Mouse (Mus musculus): Measurements from ENCODE around the gene Raly. TPM values are rescaled to one million over a fixed set of nuclear protein-coding genes. Genes with fewer than 3 reads are reported as not detected.

Gene Raly
- polyA plus RNA-seq, 1 experiment from 2014 or later: 48.4 TPM

DNA sequence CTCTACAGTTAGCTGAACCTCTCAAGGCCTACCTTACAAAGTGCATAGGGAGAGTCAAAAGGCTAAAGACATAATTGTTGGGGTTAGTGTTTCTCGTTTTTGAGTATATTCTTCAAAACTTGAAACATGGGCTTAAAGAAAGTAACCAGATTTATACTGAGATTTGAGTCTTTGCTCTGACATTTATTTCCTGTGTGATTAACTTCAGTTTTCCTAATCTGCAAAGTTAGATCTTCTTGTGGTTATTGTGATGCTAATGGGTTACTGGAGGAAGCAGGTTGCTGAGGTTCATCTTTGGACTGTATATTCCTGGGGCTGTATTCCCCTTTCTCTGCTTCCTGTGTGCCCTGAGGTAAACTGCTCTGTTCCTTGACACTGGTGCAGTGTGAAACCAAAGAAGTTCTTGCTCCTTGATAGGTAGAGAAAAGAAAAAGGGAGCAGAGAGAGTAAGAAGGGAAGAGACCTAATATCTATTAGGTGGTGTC lies 35.2 kb downstream of the Raly start:
- H3K9ac ChIP-seq (replicated peaks; ENCODE audit: low read length): no peak overlapping the region
- no peak overlapping the region for H3K27ac ChIP-seq (ENCODE audit: low read length)
- no peak for ATAC-seq (ENCODE audit: low FRiP score, low TSS enrichment)
- no peak overlapping the region for H3K4me2 ChIP-seq (replicated peaks; ENCODE audit: low read depth, low read length)
- no peaks in the 10 kb centered on the region for H3K27me3 ChIP-seq (ENCODE audit: insufficient read depth, low read length)
- H3K36me3 ChIP-seq (ENCODE audit: insufficient read depth, low read length): no peaks in the 10 kb centered on the region
- H3K9me3 ChIP-seq (ENCODE audit: low read length): no peaks in the 10 kb centered on the region
- H3K4me3 ChIP-seq (ENCODE audit: low read length): no peak overlapping the region
- H3K4me1 ChIP-seq (ENCODE audit: insufficient read depth, low read length): peaks cover 13% of the 10 kb centered on the region; the same call in 1 of the 2 replicates
- 73% methylated on average over 1 of the region's 1 CpGs for WGBS

DNA sequence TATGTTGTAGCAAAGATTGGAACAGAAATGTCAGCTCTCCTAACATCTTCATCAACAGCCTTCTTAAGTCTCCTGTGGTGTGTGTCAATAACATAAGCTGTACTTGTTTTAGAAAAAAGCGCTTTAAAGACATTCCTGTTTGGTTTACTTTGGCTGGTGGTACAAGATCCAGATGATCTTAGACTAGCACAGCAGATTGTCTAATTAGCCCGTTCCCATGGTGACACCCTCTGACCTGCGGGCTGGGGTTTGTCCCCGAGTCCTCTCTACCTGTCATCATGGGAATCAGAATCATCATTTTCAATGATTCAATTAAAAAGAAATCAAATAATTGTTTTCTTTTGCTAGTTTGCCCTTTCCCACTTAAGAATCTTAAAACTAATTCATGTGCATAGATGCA lies 36.6 kb downstream of the Raly start:
- H3K4me1 ChIP-seq (ENCODE audit: insufficient read depth, low read length): peaks cover 16% of the 10 kb centered on the region; the same call in 1 of the 2 replicates
- no peak overlapping the region for H3K27ac ChIP-seq (ENCODE audit: low read length)
- WGBS: 74% methylated on average over 4 of the region's 4 CpGs
- H3K4me2 ChIP-seq (replicated peaks; ENCODE audit: low read depth, low read length): no peak overlapping the region
- ATAC-seq (ENCODE audit: low FRiP score, low TSS enrichment): no peak
- H3K36me3 ChIP-seq (ENCODE audit: insufficient read depth, low read length): no peaks in the 10 kb centered on the region
- no peak overlapping the region for H3K9ac ChIP-seq (replicated peaks; ENCODE audit: low read length)
- no peaks in the 10 kb centered on the region for H3K9me3 ChIP-seq (ENCODE audit: low read length)
- H3K4me3 ChIP-seq (ENCODE audit: low read length): no peak overlapping the region
- H3K27me3 ChIP-seq (ENCODE audit: insufficient read depth, low read length): no peaks in the 10 kb centered on the region

DNA sequence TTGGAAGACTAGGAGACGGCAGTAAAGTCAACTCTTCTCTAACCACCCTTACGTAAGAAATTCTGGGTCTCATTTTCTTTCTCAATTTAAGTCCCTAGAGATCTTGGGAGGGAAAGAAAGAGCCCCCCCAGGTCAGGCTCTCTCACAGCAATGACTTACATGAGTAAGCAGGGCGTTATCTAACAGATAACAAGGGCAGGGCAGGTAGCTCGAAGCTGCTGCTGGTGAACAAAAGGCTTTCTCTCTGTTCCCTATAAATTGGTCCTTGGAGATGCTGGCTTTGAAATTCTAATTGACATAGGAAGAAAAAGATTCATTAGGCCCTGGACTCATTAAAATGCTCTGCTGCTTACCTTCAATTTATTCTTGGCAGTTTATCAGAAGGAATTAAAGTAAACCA lies 41.6 kb downstream of the Raly start:
- no peak overlapping the region for H3K9ac ChIP-seq (replicated peaks; ENCODE audit: low read length)
- H3K4me3 ChIP-seq (ENCODE audit: low read length): no peak overlapping the region
- 0 out of 2 replicates have a peak, but pooled peaks cover 11% of the 10 kb centered on the region for H3K4me1 ChIP-seq (ENCODE audit: insufficient read depth, low read length)
- no peak overlapping the region for H3K27ac ChIP-seq (ENCODE audit: low read length)
- peaks cover 8% of the 10 kb centered on the region; the same call in 1 of the 2 replicates for H3K36me3 ChIP-seq (ENCODE audit: insufficient read depth, low read length)
- WGBS: 83% methylated on average over 4 of the region's 4 CpGs
- no peak for ATAC-seq (ENCODE audit: low FRiP score, low TSS enrichment)
- no peak overlapping the region for H3K4me2 ChIP-seq (replicated peaks; ENCODE audit: low read depth, low read length)
- H3K9me3 ChIP-seq (ENCODE audit: low read length): 0 out of 2 replicates have a peak, but pooled peaks cover 3% of the 10 kb centered on the region
- no peaks in the 10 kb centered on the region for H3K27me3 ChIP-seq (ENCODE audit: insufficient read depth, low read length)

DNA sequence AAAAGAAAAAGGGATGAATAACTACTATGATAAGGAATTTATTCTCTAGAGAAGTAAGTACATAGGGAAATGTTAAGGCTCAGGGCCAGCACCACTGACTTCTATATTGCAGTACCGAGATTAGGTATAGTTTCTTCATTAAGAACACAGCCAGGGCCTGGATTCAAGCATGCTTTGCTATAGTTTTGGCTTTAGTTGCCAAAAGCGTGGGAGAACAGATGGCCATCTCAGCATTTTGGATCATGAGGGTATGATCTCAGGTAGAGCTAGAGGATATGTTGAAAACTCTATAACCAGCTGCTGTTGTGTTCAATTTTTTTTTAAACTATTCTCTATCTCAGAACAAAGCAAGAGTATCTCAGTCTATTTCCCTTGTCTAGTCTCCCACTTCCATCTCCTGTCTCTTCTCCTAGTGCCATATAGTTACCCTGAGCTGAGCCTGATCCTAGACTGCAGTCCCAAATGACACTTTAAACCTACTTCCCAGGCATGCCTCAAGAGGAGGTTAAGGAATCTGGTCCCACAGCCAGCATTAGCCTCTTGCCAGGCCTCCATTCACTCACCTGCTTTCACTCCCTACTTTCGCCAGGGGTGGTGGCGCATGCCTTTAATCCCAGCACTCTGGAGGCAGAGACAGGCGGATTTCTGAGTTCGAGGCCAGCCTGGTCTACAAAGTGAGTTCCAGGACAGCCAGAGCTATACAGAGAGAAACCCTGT lies 43.4 kb downstream of the Raly start:
- Histone ChIP-seq H3K27me3 (ENCODE audit: insufficient read depth, low read length) (no peaks in the 10 kb centered on the region), H3K9ac (replicated peaks; ENCODE audit: low read length) (no peak overlapping the region), H3K4me1 (ENCODE audit: insufficient read depth, low read length) (0 out of 2 replicates have a peak, but pooled peaks cover 7% of the 10 kb centered on the region), H3K4me3 (ENCODE audit: low read length) (no peak overlapping the region), H3K36me3 (ENCODE audit: insufficient read depth, low read length) (peaks cover 11% of the 10 kb centered on the region; the same call in 1 of the 2 replicates), H3K27ac (ENCODE audit: low read length) (no peak overlapping the region), H3K9me3 (ENCODE audit: low read length) (peaks cover 8% of the 10 kb centered on the region; the same call in 1 of the 2 replicates), H3K4me2 (replicated peaks; ENCODE audit: low read depth, low read length) (no peak overlapping the region)
- ATAC-seq (ENCODE audit: low FRiP score, low TSS enrichment): no peak
- 97% methylated on average over 6 of the region's 6 CpGs for whole genome bisulfite sequencing

DNA sequence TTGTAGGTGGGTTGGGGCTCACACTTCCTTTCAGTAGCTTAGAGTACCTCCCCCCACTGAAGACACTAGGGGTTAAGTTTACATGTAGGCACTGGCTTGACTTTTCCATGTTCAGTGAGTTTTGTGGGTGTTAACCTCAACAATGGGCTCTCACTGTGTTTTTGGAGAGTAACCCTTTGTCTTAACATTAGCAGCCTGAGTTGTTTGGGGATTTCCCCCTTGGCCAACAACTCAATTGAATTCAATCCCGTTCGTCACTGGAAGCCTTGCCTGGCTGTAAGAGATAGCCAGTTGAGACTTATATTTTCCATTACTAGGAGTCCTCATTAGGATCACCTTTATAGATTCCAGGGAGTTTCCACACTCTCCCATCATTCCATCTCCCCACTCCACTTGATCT lies 45.6 kb downstream of the Raly start:
- Histone ChIP-seq H3K27ac (ENCODE audit: low read length) (no peak overlapping the region), H3K4me2 (replicated peaks; ENCODE audit: low read depth, low read length) (no peak overlapping the region), H3K27me3 (ENCODE audit: insufficient read depth, low read length) (no peaks in the 10 kb centered on the region), H3K4me1 (ENCODE audit: insufficient read depth, low read length) (0 out of 2 replicates have a peak, but pooled peaks cover 4% of the 10 kb centered on the region), H3K4me3 (ENCODE audit: low read length) (no peak overlapping the region), H3K9ac (replicated peaks; ENCODE audit: low read length) (no peak overlapping the region), H3K9me3 (ENCODE audit: low read length) (peaks cover 15% of the 10 kb centered on the region; the same call in 1 of the 2 replicates), H3K36me3 (ENCODE audit: insufficient read depth, low read length) (peaks cover 11% of the 10 kb centered on the region; the same call in 1 of the 2 replicates)
- WGBS: 95% methylated on average over 2 of the region's 2 CpGs
- ATAC-seq (ENCODE audit: low FRiP score, low TSS enrichment): no peak

DNA sequence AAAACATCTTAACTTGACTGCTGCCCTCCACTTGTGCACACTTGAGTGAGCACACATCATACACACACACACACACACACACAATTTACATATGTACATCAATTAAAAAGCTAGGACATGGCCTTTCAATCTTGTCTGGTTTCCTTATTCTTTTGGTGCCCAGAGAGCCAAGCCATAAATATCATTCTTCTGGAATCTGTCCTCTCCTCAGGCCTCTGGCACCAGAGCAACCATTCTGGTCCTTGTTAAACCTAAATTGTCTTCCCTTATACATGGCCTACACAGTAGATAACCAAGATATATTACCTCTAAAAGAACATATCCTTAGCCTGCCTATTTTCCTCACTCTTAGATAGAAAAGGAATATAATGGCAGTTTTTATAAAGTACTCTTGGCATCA lies 57.2 kb downstream of the Raly start:
- H3K9ac ChIP-seq (replicated peaks; ENCODE audit: low read length): no peak overlapping the region
- no peaks in the 10 kb centered on the region; the same call in 1 of the 2 replicates for H3K9me3 ChIP-seq (ENCODE audit: low read length)
- H3K36me3 ChIP-seq (ENCODE audit: insufficient read depth, low read length): peaks cover 22% of the 10 kb centered on the region
- H3K4me1 ChIP-seq (ENCODE audit: insufficient read depth, low read length): no peaks in the 10 kb centered on the region
- ATAC-seq (ENCODE audit: low FRiP score, low TSS enrichment): no peak
- no peak overlapping the region for H3K27ac ChIP-seq (ENCODE audit: low read length)
- no peak overlapping the region for H3K4me3 ChIP-seq (ENCODE audit: low read length)
- H3K27me3 ChIP-seq (ENCODE audit: insufficient read depth, low read length): no peaks in the 10 kb centered on the region
- H3K4me2 ChIP-seq (replicated peaks; ENCODE audit: low read depth, low read length): no peak overlapping the region

DNA sequence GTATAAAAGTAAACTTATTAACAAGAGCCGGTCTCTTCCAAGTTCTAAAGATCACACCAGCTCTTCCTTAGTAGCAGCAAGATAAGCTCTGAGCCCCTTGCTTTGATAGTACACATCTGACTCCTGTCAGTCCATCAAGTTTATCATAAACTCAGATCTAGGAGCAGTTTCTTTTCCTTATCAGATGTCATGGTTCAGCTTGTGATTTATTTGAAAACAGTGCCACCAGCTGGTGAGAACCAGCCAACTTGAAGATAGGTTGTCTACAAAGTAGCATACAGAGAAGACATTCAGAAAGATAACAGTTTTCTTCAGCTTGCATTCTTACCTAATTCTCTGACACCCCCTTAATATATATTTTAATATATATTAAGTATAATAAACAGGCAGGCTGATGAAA lies 64.5 kb downstream of the Raly start:
- Histone ChIP-seq H3K9me3 (ENCODE audit: low read length) (no peaks in the 10 kb centered on the region; the same call in 1 of the 2 replicates), H3K27ac (ENCODE audit: low read length) (no peak overlapping the region), H3K27me3 (ENCODE audit: insufficient read depth, low read length) (no peaks in the 10 kb centered on the region), H3K36me3 (ENCODE audit: insufficient read depth, low read length) (peaks cover 24% of the 10 kb centered on the region), H3K4me1 (ENCODE audit: insufficient read depth, low read length) (0 out of 2 replicates have a peak, but pooled peaks cover 2% of the 10 kb centered on the region), H3K9ac (replicated peaks; ENCODE audit: low read length) (no peak overlapping the region), H3K4me3 (ENCODE audit: low read length) (no peak overlapping the region), H3K4me2 (replicated peaks; ENCODE audit: low read depth, low read length) (no peak overlapping the region)
- 79% methylated on average over 1 of the region's 1 CpGs for WGBS
- no peak for ATAC-seq (ENCODE audit: low FRiP score, low TSS enrichment)

DNA sequence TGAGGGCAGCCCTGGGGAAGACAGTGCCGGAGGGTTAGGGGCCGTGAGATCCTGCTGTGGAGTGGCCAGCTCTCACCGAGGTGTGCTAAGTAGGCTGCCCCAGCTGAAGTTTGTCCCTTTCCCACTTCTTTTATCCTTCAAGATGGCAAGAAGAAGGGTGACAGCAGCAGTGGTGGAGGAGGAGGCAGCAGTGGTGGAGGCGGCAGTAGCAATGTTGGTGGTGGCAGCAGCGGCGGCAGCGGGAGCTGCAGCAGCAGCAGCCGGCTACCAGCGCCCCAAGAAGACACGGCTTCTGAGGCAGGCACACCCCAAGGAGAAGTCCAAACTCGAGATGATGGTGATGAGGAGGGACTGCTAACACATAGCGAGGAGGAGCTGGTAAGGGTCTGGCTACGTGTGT lies 72.8 kb downstream of the Raly start:
- H3K27ac ChIP-seq (ENCODE audit: low read length): no peak overlapping the region
- no peaks in the 10 kb centered on the region for H3K27me3 ChIP-seq (ENCODE audit: insufficient read depth, low read length)
- no peaks in the 10 kb centered on the region for H3K4me1 ChIP-seq (ENCODE audit: insufficient read depth, low read length)
- no peak for ATAC-seq (ENCODE audit: low FRiP score, low TSS enrichment)
- H3K9me3 ChIP-seq (ENCODE audit: low read length): no peaks in the 10 kb centered on the region
- H3K36me3 ChIP-seq (ENCODE audit: insufficient read depth, low read length): peaks cover 76% of the 10 kb centered on the region
- H3K4me2 ChIP-seq (replicated peaks; ENCODE audit: low read depth, low read length): no peak overlapping the region
- 90% methylated on average over 13 of the region's 13 CpGs for WGBS
- no peak overlapping the region for H3K9ac ChIP-seq (replicated peaks; ENCODE audit: low read length)
- no peak overlapping the region for H3K4me3 ChIP-seq (ENCODE audit: low read length)

DNA sequence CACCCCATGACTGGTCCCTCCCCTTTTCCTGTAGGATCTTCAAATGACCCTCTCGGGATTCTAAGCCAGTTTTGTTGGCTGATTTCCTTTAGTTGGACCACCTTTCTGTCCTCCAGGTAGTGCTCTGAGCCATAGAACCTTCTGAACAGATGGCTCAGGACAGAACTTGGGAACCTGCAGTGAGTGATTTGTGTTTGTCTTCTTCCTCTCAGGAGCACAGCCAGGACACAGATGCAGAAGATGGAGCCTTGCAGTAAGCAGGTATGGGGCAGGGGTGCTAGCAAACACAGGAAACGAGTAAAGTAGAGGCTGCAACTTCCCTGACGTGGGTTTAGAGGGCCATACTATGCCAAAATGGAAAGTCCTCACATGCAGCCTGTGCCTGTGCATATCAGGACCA lies 74.8 kb downstream of the Raly start:
- no peak overlapping the region for H3K4me2 ChIP-seq (replicated peaks; ENCODE audit: low read depth, low read length)
- peaks cover 84% of the 10 kb centered on the region for H3K36me3 ChIP-seq (ENCODE audit: insufficient read depth, low read length)
- no peaks in the 10 kb centered on the region for H3K27me3 ChIP-seq (ENCODE audit: insufficient read depth, low read length)
- no peak overlapping the region for H3K27ac ChIP-seq (ENCODE audit: low read length)
- ATAC-seq (ENCODE audit: low FRiP score, low TSS enrichment): no peak
- WGBS: 68% methylated on average over 3 of the region's 3 CpGs
- no peaks in the 10 kb centered on the region for H3K9me3 ChIP-seq (ENCODE audit: low read length)
- H3K4me3 ChIP-seq (ENCODE audit: low read length): no peak overlapping the region
- no peak overlapping the region for H3K9ac ChIP-seq (replicated peaks; ENCODE audit: low read length)
- no peaks in the 10 kb centered on the region for H3K4me1 ChIP-seq (ENCODE audit: insufficient read depth, low read length)

DNA sequence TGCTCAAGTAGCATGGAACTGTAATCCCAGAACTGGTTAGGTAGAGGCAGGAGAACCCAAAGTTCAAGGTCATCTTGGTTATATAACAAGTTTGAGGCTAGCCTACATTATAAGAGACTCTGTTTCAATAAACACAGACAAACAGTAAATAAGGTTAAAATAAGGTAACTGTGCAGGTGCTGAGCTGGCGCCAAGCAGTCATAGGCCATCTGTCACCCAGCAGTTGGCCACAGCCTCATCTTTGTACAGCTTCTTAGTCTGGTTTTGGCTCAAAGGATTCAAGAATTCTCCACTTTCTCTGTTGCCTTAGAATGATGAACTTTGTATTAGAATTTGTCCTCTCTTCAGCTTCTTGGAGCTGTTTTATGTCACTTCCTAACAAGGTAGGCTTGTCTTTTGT lies 77.2 kb downstream of the Raly start:
- Histone ChIP-seq H3K9ac (replicated peaks; ENCODE audit: low read length) (no peak overlapping the region), H3K9me3 (ENCODE audit: low read length) (no peaks in the 10 kb centered on the region), H3K27ac (ENCODE audit: low read length) (no peak overlapping the region), H3K36me3 (ENCODE audit: insufficient read depth, low read length) (peaks cover 86% of the 10 kb centered on the region), H3K4me3 (ENCODE audit: low read length) (no peak overlapping the region), H3K4me1 (ENCODE audit: insufficient read depth, low read length) (no peaks in the 10 kb centered on the region), H3K27me3 (ENCODE audit: insufficient read depth, low read length) (no peaks in the 10 kb centered on the region), H3K4me2 (replicated peaks; ENCODE audit: low read depth, low read length) (no peak overlapping the region)
- WGBS: 91% methylated on average over 1 of the region's 1 CpGs
- no peak for ATAC-seq (ENCODE audit: low FRiP score, low TSS enrichment)
